Mouse (Mus musculus): ENCODE data around the gene Piezo1. TPM values are rescaled to one million over a fixed set of nuclear protein-coding genes. Genes with fewer than 3 reads are reported as not detected.

Piezo1 gene
- polyA plus RNA-seq, 1 experiment: 96.7 TPM

GRCm38 (mm10) chr8:122462510-122462909, 88.6 kb downstream of the Piezo1 start:
- Histone ChIP-seq H3K4me3 (ENCODE audit: extremely low read depth, insufficient read depth, insufficient read length) (no peak overlapping the region), H3K27me3 (ENCODE audit: control insufficient read depth, insufficient read depth, low read length) (no peaks in the 10 kb centered on the region), H3K27ac (ENCODE audit: insufficient read depth, low read length) (no peak overlapping the region), H3K36me3 (ENCODE audit: control insufficient read depth, insufficient read depth, low read length) (peaks cover 15% of the 10 kb centered on the region), H3K4me1 (ENCODE audit: control insufficient read depth, insufficient read depth, insufficient read length) (peaks cover 23% of the 10 kb centered on the region)
- TF ChIP-seq POLR2A (IDR thresholded peaks at IDR 0.05; ENCODE audit: low read depth, low read length) (no peak), CTCF (IDR thresholded peaks at IDR 0.05; ENCODE audit: extremely low read depth, insufficient read depth, insufficient read length, insufficient replicate concordance) (no peak)
- WGBS: 87% methylated on average over 8 of the region's 8 CpGs
- DNase-seq (ENCODE audit: low read depth in 1 of 2, low spot score in 2 of 2): no peak

- Histone ChIP-seq H3K27ac (ENCODE audit: insufficient read depth, low read length) (no peak overlapping the region), H3K27me3 (ENCODE audit: control insufficient read depth, insufficient read depth, low read length) (no peaks in the 10 kb centered on the region), H3K36me3 (ENCODE audit: control insufficient read depth, insufficient read depth, low read length) (peaks cover 8% of the 10 kb centered on the region), H3K4me3 (ENCODE audit: extremely low read depth, insufficient read depth, insufficient read length) (no peak overlapping the region), H3K4me1 (ENCODE audit: control insufficient read depth, insufficient read depth, insufficient read length) (peaks cover 23% of the 10 kb centered on the region)
- 65% methylated on average over 11 of the region's 11 CpGs for WGBS
- no peak for DNase-seq (ENCODE audit: low read depth in 1 of 2, low spot score in 2 of 2)
- TF ChIP-seq POLR2A (IDR thresholded peaks at IDR 0.05; ENCODE audit: low read depth, low read length) (no peak), CTCF (IDR thresholded peaks at IDR 0.05; ENCODE audit: extremely low read depth, insufficient read depth, insufficient read length, insufficient replicate concordance) (no peak)
Observed at GRCm38 (mm10) chr8:122461473-122462148, 89.5 kb downstream of the Piezo1 start.

- WGBS: 7% methylated on average over 56 of the region's 56 CpGs
- H3K4me3 ChIP-seq (ENCODE audit: extremely low read depth, insufficient read depth, insufficient read length): peak within 1 kb of the TSS; percentile 50; the same call in 1 of the 2 replicates
- H3K4me1 ChIP-seq (ENCODE audit: control insufficient read depth, insufficient read depth, insufficient read length): peaks cover 23% of the 10 kb centered on the region
- DNase-seq (ENCODE audit: low read depth in 1 of 2, low spot score in 2 of 2): peak in 1 of 2 experiments; percentile 62
- TF ChIP-seq POLR2A (IDR thresholded peaks at IDR 0.05; ENCODE audit: low read depth, low read length) (no peak), CTCF (IDR thresholded peaks at IDR 0.05; ENCODE audit: extremely low read depth, insufficient read depth, insufficient read length, insufficient replicate concordance) (no peak)
- H3K27ac ChIP-seq (ENCODE audit: insufficient read depth, low read length): no peak within 1 kb of the TSS
- H3K36me3 ChIP-seq (ENCODE audit: control insufficient read depth, insufficient read depth, low read length): peaks cover 2% of the 10 kb centered on the region; the same call in 1 of the 2 replicates
- H3K27me3 ChIP-seq (ENCODE audit: control insufficient read depth, insufficient read depth, low read length): no peaks in the 10 kb centered on the region
Observed at GRCm38 (mm10) chr8:122460524-122461472, 90.3 kb downstream of the Piezo1 start, which contains the start of gene Snai3. Gene Snai3 (minus strand): TSS chr8:122460733.

- peak overlapping the region; percentile 50; the same call in 1 of the 2 replicates for H3K4me3 ChIP-seq (ENCODE audit: extremely low read depth, insufficient read depth, insufficient read length)
- 20% methylated on average over 7 of the region's 7 CpGs for WGBS
- H3K4me1 ChIP-seq (ENCODE audit: control insufficient read depth, insufficient read depth, insufficient read length): peaks cover 23% of the 10 kb centered on the region
- no peaks in the 10 kb centered on the region for H3K27me3 ChIP-seq (ENCODE audit: control insufficient read depth, insufficient read depth, low read length)
- no peak overlapping the region for H3K27ac ChIP-seq (ENCODE audit: insufficient read depth, low read length)
- TF ChIP-seq POLR2A (IDR thresholded peaks at IDR 0.05; ENCODE audit: low read depth, low read length) (no peak), CTCF (IDR thresholded peaks at IDR 0.05; ENCODE audit: extremely low read depth, insufficient read depth, insufficient read length, insufficient replicate concordance) (no peak)
- no peaks in the 10 kb centered on the region for H3K36me3 ChIP-seq (ENCODE audit: control insufficient read depth, insufficient read depth, low read length)
- DNase-seq (ENCODE audit: low read depth in 1 of 2, low spot score in 2 of 2): no peak
Observed at GRCm38 (mm10) chr8:122459990-122460389, 91.1 kb downstream of the Piezo1 start.

- no peaks in the 10 kb centered on the region for H3K36me3 ChIP-seq (ENCODE audit: control insufficient read depth, insufficient read depth, low read length)
- TF ChIP-seq CTCF (IDR thresholded peaks at IDR 0.05; ENCODE audit: extremely low read depth, insufficient read depth, insufficient read length, insufficient replicate concordance) (0 out of 2 replicates have a peak, but pooled peaks have one; percentile 22), POLR2A (IDR thresholded peaks at IDR 0.05; ENCODE audit: low read depth, low read length) (no peak)
- no peak overlapping the region for H3K27ac ChIP-seq (ENCODE audit: insufficient read depth, low read length)
- H3K4me3 ChIP-seq (ENCODE audit: extremely low read depth, insufficient read depth, insufficient read length): no peak overlapping the region
- WGBS: 49% methylated on average over 6 of the region's 6 CpGs
- H3K4me1 ChIP-seq (ENCODE audit: control insufficient read depth, insufficient read depth, insufficient read length): peaks cover 23% of the 10 kb centered on the region
- no peaks in the 10 kb centered on the region for H3K27me3 ChIP-seq (ENCODE audit: control insufficient read depth, insufficient read depth, low read length)
- DNase-seq (ENCODE audit: low read depth in 1 of 2, low spot score in 2 of 2): peak in 1 of 2 experiments; percentile 43
Observed at GRCm38 (mm10) chr8:122459218-122459900, 91.8 kb downstream of the Piezo1 start.

- no peaks in the 10 kb centered on the region for H3K36me3 ChIP-seq (ENCODE audit: control insufficient read depth, insufficient read depth, low read length)
- DNase-seq (ENCODE audit: low read depth in 1 of 2, low spot score in 2 of 2): no peak
- no peaks in the 10 kb centered on the region for H3K27me3 ChIP-seq (ENCODE audit: control insufficient read depth, insufficient read depth, low read length)
- 82% methylated on average over 11 of the region's 11 CpGs for WGBS
- H3K4me3 ChIP-seq (ENCODE audit: extremely low read depth, insufficient read depth, insufficient read length): no peak overlapping the region
- H3K4me1 ChIP-seq (ENCODE audit: control insufficient read depth, insufficient read depth, insufficient read length): peaks cover 15% of the 10 kb centered on the region
- TF ChIP-seq CTCF (IDR thresholded peaks at IDR 0.05; ENCODE audit: extremely low read depth, insufficient read depth, insufficient read length, insufficient replicate concordance) (no peak), POLR2A (IDR thresholded peaks at IDR 0.05; ENCODE audit: low read depth, low read length) (no peak)
- H3K27ac ChIP-seq (ENCODE audit: insufficient read depth, low read length): no peak overlapping the region
Observed at GRCm38 (mm10) chr8:122457171-122457570, 94.0 kb downstream of the Piezo1 start.

Measured in spleen, adult 2 months (tissue).